In the genomic region with DNA sequence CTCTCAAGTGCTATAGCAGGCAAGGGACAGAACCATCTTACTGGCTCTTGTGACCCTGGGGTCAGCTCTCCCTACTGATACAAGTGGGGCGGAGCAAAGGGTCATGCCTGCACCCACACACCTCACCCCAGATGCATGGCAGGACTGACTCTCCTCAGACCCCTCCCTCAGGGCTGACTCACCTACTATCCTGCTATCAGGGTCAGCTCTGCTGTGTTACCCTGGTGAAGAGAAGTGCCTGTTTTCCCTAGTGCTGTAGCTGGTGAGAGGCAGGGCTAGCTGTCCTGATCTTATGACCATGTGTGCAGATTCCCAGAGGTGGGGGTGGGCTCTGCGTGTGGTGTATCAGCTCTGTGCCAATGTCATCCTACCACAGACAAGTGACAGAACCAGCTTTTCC, we compare ENCODE assay signal across 30 mouse cellular contexts. TPM values are rescaled to one million over a fixed set of nuclear protein-coding genes. Genes with fewer than 3 reads are reported as not detected.
DNase-seq lines count a peak whose midpoint lies in the region; ATAC-seq lines count a peak whose summit lies in the region.
"Had no signal": no experiment of that assay in that cellular context is flagged by ENCODE, and none has a peak within 500 bp of the region (broad histone marks: within the 10 kb centered on the region; RNA-seq: fewer than 3 reads in every experiment).

No protein-coding gene starts in this region.

- ATAC-seq in embryonic facial prominence, embryonic 14.5 days (ENCODE audit: low read depth), result peak; percentile 6; the same call in 1 of the 2 replicates
- ATAC-seq in heart, embryonic 12.5 days (ENCODE audit: insufficient number of reproducible peaks, low FRiP score), result peak; percentile 57
- ATAC-seq in midbrain, embryonic 11.5 days (ENCODE audit: low FRiP score), result peak; percentile 46; the same call in 1 of the 2 replicates
- ATAC-seq in limb, embryonic 13.5 days (ENCODE audit: low FRiP score, low read depth), result peak; percentile 28; the same call in 1 of the 2 replicates
- ATAC-seq: forebrain, embryonic 16.5 days; intestine, postnatal 0 days had no signal

- no peak overlapping the region for H3K27ac ChIP-seq in embryonic facial prominence, embryonic 14.5 days (replicated peaks; ENCODE audit: low read depth, low read length)
- H3K27ac ChIP-seq in embryonic facial prominence, embryonic 10.5 days (replicated peaks), result no peak overlapping the region
- H3K27ac ChIP-seq in heart, embryonic 12.5 days (ENCODE audit: poor library complexity, severe bottlenecking), result no peak overlapping the region
- H3K27ac ChIP-seq in midbrain, embryonic 11.5 days (ENCODE audit: low read depth, low read length), result no peak overlapping the region
- no peak overlapping the region for H3K27ac ChIP-seq in midbrain, embryonic 10.5 days (replicated peaks)
- H3K27ac ChIP-seq in limb, embryonic 13.5 days, result no peak overlapping the region
- H3K27ac ChIP-seq: embryonic facial prominence, embryonic 13.5 days; heart, adult 2 months; hindbrain, embryonic 14.5 days; left cerebral cortex, adult 2 months; liver, embryonic 14.5 days; macrophage had no signal

- intact Hi-C loops in heart, postnatal 25 days (cut with DNase I), result no loop called here

- no peaks in the 10 kb centered on the region for H3K4me1 ChIP-seq in embryonic facial prominence, embryonic 14.5 days (ENCODE audit: control insufficient read depth, insufficient read depth, low read length)
- peaks cover 4% of the 10 kb centered on the region; the same call in 1 of the 2 replicates for H3K4me1 ChIP-seq in embryonic facial prominence, embryonic 10.5 days
- H3K4me1 ChIP-seq in heart, embryonic 12.5 days (replicated peaks), result 0 out of 2 replicates have a peak, but pooled peaks cover 3% of the 10 kb centered on the region
- no peaks in the 10 kb centered on the region for H3K4me1 ChIP-seq in midbrain, embryonic 11.5 days (ENCODE audit: control insufficient read depth, insufficient read depth, low read length)
- no peaks in the 10 kb centered on the region for H3K4me1 ChIP-seq in midbrain, embryonic 10.5 days
- H3K4me1 ChIP-seq in limb, embryonic 13.5 days, result no peaks in the 10 kb centered on the region; the same call in 1 of the 2 replicates
- H3K4me1 ChIP-seq: embryonic facial prominence, embryonic 13.5 days had no signal

- no peaks in the 10 kb centered on the region for H3K27me3 ChIP-seq in embryonic facial prominence, embryonic 14.5 days (replicated peaks; ENCODE audit: control insufficient read depth, insufficient read depth, low read length)
- no peaks in the 10 kb centered on the region for H3K27me3 ChIP-seq in embryonic facial prominence, embryonic 10.5 days (replicated peaks; ENCODE audit: low read depth, poor library complexity, severe bottlenecking)
- no peaks in the 10 kb centered on the region for H3K27me3 ChIP-seq in heart, embryonic 12.5 days (replicated peaks)
- H3K27me3 ChIP-seq in midbrain, embryonic 11.5 days (ENCODE audit: control insufficient read depth, insufficient read depth, low read length), result no peaks in the 10 kb centered on the region
- H3K27me3 ChIP-seq in midbrain, embryonic 10.5 days (ENCODE audit: low read depth, poor library complexity, severe bottlenecking), result no peaks in the 10 kb centered on the region
- H3K27me3 ChIP-seq in limb, embryonic 13.5 days, result no peaks in the 10 kb centered on the region
- H3K27me3 ChIP-seq: embryonic facial prominence, embryonic 13.5 days had no signal

- H3K36me3 ChIP-seq in embryonic facial prominence, embryonic 14.5 days (ENCODE audit: control insufficient read depth, insufficient read depth, low read length), result no peaks in the 10 kb centered on the region
- H3K36me3 ChIP-seq in embryonic facial prominence, embryonic 10.5 days (replicated peaks), result no peaks in the 10 kb centered on the region
- no peaks in the 10 kb centered on the region for H3K36me3 ChIP-seq in heart, embryonic 12.5 days
- no peaks in the 10 kb centered on the region for H3K36me3 ChIP-seq in midbrain, embryonic 11.5 days (ENCODE audit: control insufficient read depth, insufficient read depth, low read length)
- no peaks in the 10 kb centered on the region for H3K36me3 ChIP-seq in midbrain, embryonic 10.5 days
- no peaks in the 10 kb centered on the region for H3K36me3 ChIP-seq in limb, embryonic 13.5 days
- H3K36me3 ChIP-seq: embryonic facial prominence, embryonic 13.5 days; G1E had no signal

- H3K9me3 ChIP-seq in embryonic facial prominence, embryonic 14.5 days (ENCODE audit: control insufficient read depth, low read length), result no peaks in the 10 kb centered on the region
- no peaks in the 10 kb centered on the region for H3K9me3 ChIP-seq in embryonic facial prominence, embryonic 10.5 days
- no peaks in the 10 kb centered on the region for H3K9me3 ChIP-seq in heart, embryonic 12.5 days (replicated peaks)
- no peaks in the 10 kb centered on the region for H3K9me3 ChIP-seq in midbrain, embryonic 11.5 days (ENCODE audit: control insufficient read depth, low read length)
- no peaks in the 10 kb centered on the region for H3K9me3 ChIP-seq in midbrain, embryonic 10.5 days (replicated peaks)
- H3K9me3 ChIP-seq in limb, embryonic 13.5 days, result no peaks in the 10 kb centered on the region
- H3K9me3 ChIP-seq: embryonic facial prominence, embryonic 13.5 days had no signal

- WGBS in embryonic facial prominence, embryonic 14.5 days, result 78% methylated on average over 2 of the region's 2 CpGs
- WGBS in embryonic facial prominence, embryonic 10.5 days, result 83% methylated on average over 2 of the region's 2 CpGs
- WGBS in heart, embryonic 12.5 days, result 54% methylated on average over 2 of the region's 2 CpGs
- WGBS in midbrain, embryonic 11.5 days, result 82% methylated on average over 2 of the region's 2 CpGs
- WGBS in midbrain, embryonic 10.5 days, result 90% methylated on average over 2 of the region's 2 CpGs
- 87% methylated on average over 2 of the region's 2 CpGs for WGBS in limb, embryonic 13.5 days

- H3K9ac ChIP-seq in embryonic facial prominence, embryonic 14.5 days (ENCODE audit: low read depth, low read length), result no peak overlapping the region
- H3K9ac ChIP-seq in heart, embryonic 12.5 days, result no peak overlapping the region
- no peak overlapping the region for H3K9ac ChIP-seq in midbrain, embryonic 11.5 days (ENCODE audit: low read length)
- no peak overlapping the region for H3K9ac ChIP-seq in limb, embryonic 13.5 days
- H3K9ac ChIP-seq: embryonic facial prominence, embryonic 13.5 days; hindbrain, embryonic 14.5 days; liver, embryonic 14.5 days had no signal

- H3K4me3 ChIP-seq in embryonic facial prominence, embryonic 14.5 days (ENCODE audit: low read depth, low read length), result no peak overlapping the region
- no peak overlapping the region for H3K4me3 ChIP-seq in embryonic facial prominence, embryonic 10.5 days
- H3K4me3 ChIP-seq in heart, embryonic 12.5 days, result no peak overlapping the region
- no peak overlapping the region for H3K4me3 ChIP-seq in midbrain, embryonic 11.5 days (ENCODE audit: low read depth, low read length)
- no peak overlapping the region for H3K4me3 ChIP-seq in midbrain, embryonic 10.5 days
- no peak overlapping the region for H3K4me3 ChIP-seq in limb, embryonic 13.5 days
- H3K4me3 ChIP-seq: embryonic facial prominence, embryonic 13.5 days; erythroblast, embryonic 14.5 days; heart, adult 2 months; left cerebral cortex, adult 2 months had no signal

- H3K4me2 ChIP-seq in embryonic facial prominence, embryonic 14.5 days (ENCODE audit: low read depth, low read length), result no peak overlapping the region
- no peak overlapping the region for H3K4me2 ChIP-seq in heart, embryonic 12.5 days
- no peak overlapping the region for H3K4me2 ChIP-seq in midbrain, embryonic 11.5 days
- H3K4me2 ChIP-seq in limb, embryonic 13.5 days (replicated peaks), result no peak overlapping the region
- H3K4me2 ChIP-seq: embryonic facial prominence, embryonic 13.5 days; hindbrain, embryonic 14.5 days had no signal

- no peak for DNase-seq in embryonic facial prominence, embryonic 14.5 days (ENCODE audit: low spot score)
- no peak for DNase-seq in embryonic facial prominence, embryonic 10.5 days (ENCODE audit: low spot score)
- DNase-seq in heart, postnatal 25 days (ENCODE audit: low spot score), result no peak
- no peak for DNase-seq in midbrain, embryonic 11.5 days (ENCODE audit: low spot score, missing footprints)
- DNase-seq in midbrain, embryonic 10.5 days (ENCODE audit: low spot score), result no peak
- no peak for DNase-seq in layer of hippocampus, adult 9-11 months
- DNase-seq: adrenal gland, postnatal 14 days; cerebellum, adult 11 months; cerebellum, adult 9-10 months; embryo, embryonic 11 days; heart, adult 2 months; liver; lung, adult 2 months; lung, postnatal 10 days; right cerebral cortex, postnatal 25 days; thymus, postnatal 14 days had no signal

RNA-seq across cellular contexts. Expression of gene Mme, which starts 30.8 kb away (rescaled TPM):
- polyA plus RNA-seq in embryonic facial prominence, embryonic 14.5 days (2014; fragmentation: Nextera tagmentation; extraction: Ambion mirVana), result 51.6 and 58.8 TPM in 2 replicates
- polyA plus RNA-seq in embryonic facial prominence, embryonic 10.5 days (2016; fragmentation: Nextera tagmentation; extraction: Ambion mirVana), result 14.1 and 16.0 TPM in 2 replicates
- 11.4 and 11.5 TPM in 2 replicates for polyA plus RNA-seq in heart, embryonic 12.5 days (2016; fragmentation: Nextera tagmentation; extraction: Ambion mirVana)
- 10 to 100 TPM; 12.1 to 14.0 TPM for total RNA-seq in heart, postnatal 25 days (2021)
- 15.1 and 17.5 TPM in 2 replicates for polyA plus RNA-seq in midbrain, embryonic 11.5 days (2014; fragmentation: Nextera tagmentation; extraction: Ambion mirVana)
- polyA plus RNA-seq in midbrain, embryonic 10.5 days (2016; fragmentation: Nextera tagmentation; extraction: Ambion mirVana), result 10.4 and 12.2 TPM in 2 replicates
- 44.9 and 47.6 TPM in 2 replicates for polyA plus RNA-seq in limb, embryonic 13.5 days (2015; fragmentation: Nextera tagmentation; extraction: Ambion mirVana)
- total RNA-seq: hematopoietic stem cell, adult 5-6 weeks; neutrophil, adult 5-6 weeks had no signal
- polyA plus RNA-seq: C2C12; erythroblast, embryonic 14.5 days; G1E; macrophage had no signal

Comparison
In these comparisons a context has a peak if more than half of its experiments do, and no peak if none do; other contexts are left out.
1. ATAC-seq: peak in every context shown above with its lines; median percentile 57 in heart, embryonic 12.5 days; 46 in midbrain, embryonic 11.5 days; 28 in limb, embryonic 13.5 days; 6 in embryonic facial prominence, embryonic 14.5 days.